Mouse (Mus musculus) fibroblast of lung, adult 2 months (primary cell): ENCODE data around the gene Macrod2.

Experiments used
- DNase-seq: peaks from one replicate; pipeline ENCODE4 v3.0.0-alpha.2; 2011; ENCODE audit warnings: low read depth

The Macrod2 gene

GRCm38 (mm10) chr2:141700759-141701452 lies 1305.8 kb downstream of the Macrod2 start:
- DNase-seq = no peak

- no peak for DNase-seq
Observed at GRCm38 (mm10) chr2:141711785-141712184, 1316.7 kb downstream of the Macrod2 start.

- no peak for DNase-seq
Observed at GRCm38 (mm10) chr2:141712265-141712664, 1317.2 kb downstream of the Macrod2 start.

GRCm38 (mm10) chr2:141715061-141715460 lies 1320.0 kb downstream of the Macrod2 start:
- DNase-seq = no peak

GRCm38 (mm10) chr2:141722531-141722930 lies 1327.4 kb downstream of the Macrod2 start:
- no peak for DNase-seq

- DNase-seq = no peak
Observed at GRCm38 (mm10) chr2:141728998-141729397, 1333.9 kb downstream of the Macrod2 start.

- no peak for DNase-seq
Observed at GRCm38 (mm10) chr2:141736685-141737456, 1341.8 kb downstream of the Macrod2 start.

- DNase-seq = no peak
Observed at GRCm38 (mm10) chr2:141738702-141739101, 1343.6 kb downstream of the Macrod2 start.

GRCm38 (mm10) chr2:141740318-141740717 lies 1345.2 kb downstream of the Macrod2 start:
- DNase-seq = no peak

GRCm38 (mm10) chr2:141800236-141800635 lies 1405.1 kb downstream of the Macrod2 start:
- DNase-seq = no peak

GRCm38 (mm10) chr2:141800909-141801308 lies 1405.8 kb downstream of the Macrod2 start:
- DNase-seq = no peak

GRCm38 (mm10) chr2:141816266-141816665 lies 1421.2 kb downstream of the Macrod2 start:
- no peak for DNase-seq

GRCm38 (mm10) chr2:141817546-141818180 lies 1422.6 kb downstream of the Macrod2 start:
- DNase-seq = no peak

GRCm38 (mm10) chr2:141820795-141821194 lies 1425.7 kb downstream of the Macrod2 start:
- no peak for DNase-seq

- DNase-seq = no peak
Observed at GRCm38 (mm10) chr2:141825606-141826495, 1430.7 kb downstream of the Macrod2 start.

- DNase-seq = no peak
Observed at GRCm38 (mm10) chr2:141830496-141830895, 1435.4 kb downstream of the Macrod2 start.

- no peak for DNase-seq
Observed at GRCm38 (mm10) chr2:141831515-141831914, 1436.4 kb downstream of the Macrod2 start.

- no peak for DNase-seq
Observed at GRCm38 (mm10) chr2:141834156-141834782, 1439.2 kb downstream of the Macrod2 start.

GRCm38 (mm10) chr2:141844408-141845175 lies 1449.5 kb downstream of the Macrod2 start:
- DNase-seq = no peak

- no peak for DNase-seq
Observed at GRCm38 (mm10) chr2:141859220-141859619, 1464.1 kb downstream of the Macrod2 start.
